Mouse (Mus musculus) monocyte, adult 5-6 weeks (primary cell): Measurements from ENCODE around the gene Macrod2. TPM values are rescaled to one million over a fixed set of nuclear protein-coding genes. Genes with fewer than 3 reads are reported as not detected.

Source experiments
- ATAC-seq: fragments of 153-309, 156-312 bp; replicated peaks from 2 replicates; pipeline ENCODE4 v1.8.0; 2017; ENCODE audit warnings: mild to moderate bottlenecking; ENCODE audit not compliant: low TSS enrichment, insufficient number of reproducible peaks, severe bottlenecking, poor library complexity, low FRiP score
- total RNA-seq: library from RNA; stranded (forward); fragments of 200-1000, 200-491, 200-594 nt; gene quantifications from 3 replicates; pipeline ENCODE4 v1.2.3, GENCODE M21; 2017

The Macrod2 gene
- total RNA-seq, 1 experiment from 2014 or later = 7.0 TPM

GRCm38 (mm10) chr2:140949461-140949860 lies 554.4 kb downstream of the Macrod2 start:
- ATAC-seq = no peak

GRCm38 (mm10) chr2:140959246-140959645 lies 564.1 kb downstream of the Macrod2 start:
- no peak for ATAC-seq

- no peak for ATAC-seq
Observed at GRCm38 (mm10) chr2:140970181-140970580, 575.1 kb downstream of the Macrod2 start.

GRCm38 (mm10) chr2:140971845-140972244 lies 576.7 kb downstream of the Macrod2 start:
- ATAC-seq = no peak

- no peak for ATAC-seq
Observed at GRCm38 (mm10) chr2:140985670-140986372, 590.7 kb downstream of the Macrod2 start.

GRCm38 (mm10) chr2:141003846-141004245 lies 608.7 kb downstream of the Macrod2 start:
- no peak for ATAC-seq

GRCm38 (mm10) chr2:141004326-141004725 lies 609.2 kb downstream of the Macrod2 start:
- no peak for ATAC-seq

GRCm38 (mm10) chr2:141005616-141006015 lies 610.5 kb downstream of the Macrod2 start:
- ATAC-seq = no peak

- ATAC-seq = no peak
Observed at GRCm38 (mm10) chr2:141007725-141008124, 612.6 kb downstream of the Macrod2 start.

- ATAC-seq = no peak
Observed at GRCm38 (mm10) chr2:141008458-141008857, 613.3 kb downstream of the Macrod2 start.

- no peak for ATAC-seq
Observed at GRCm38 (mm10) chr2:141013443-141014165, 618.5 kb downstream of the Macrod2 start.

- no peak for ATAC-seq
Observed at GRCm38 (mm10) chr2:141022971-141023370, 627.9 kb downstream of the Macrod2 start.

- ATAC-seq = no peak
Observed at GRCm38 (mm10) chr2:141023916-141024315, 628.8 kb downstream of the Macrod2 start.

- no peak for ATAC-seq
Observed at GRCm38 (mm10) chr2:141024316-141025043, 629.4 kb downstream of the Macrod2 start.

- ATAC-seq = no peak
Observed at GRCm38 (mm10) chr2:141056685-141057454, 661.8 kb downstream of the Macrod2 start.

GRCm38 (mm10) chr2:141057455-141057833 lies 662.3 kb downstream of the Macrod2 start:
- ATAC-seq = no peak

- no peak for ATAC-seq
Observed at GRCm38 (mm10) chr2:141073981-141074855, 679.1 kb downstream of the Macrod2 start.

GRCm38 (mm10) chr2:141078221-141078620 lies 683.1 kb downstream of the Macrod2 start:
- no peak for ATAC-seq
